Mouse (Mus musculus): ENCODE results near the gene Cers5. TPM values are rescaled to one million over a fixed set of nuclear protein-coding genes. Genes with fewer than 3 reads are reported as not detected.

Cers5 gene
- total RNA-seq, 2 experiments from 2014 or later: 45.3 to 75.6 TPM

Other genes starting within 250 kb of the Cers5 start
- gene Faim2, start 244.7 kb downstream of the Cers5 start, total RNA-seq (2015): 0.04 TPM in 1 of 2 replicates, not detected in the other
- 0.49 TPM in 1 of 2 replicates, not detected in the other for gene Faim2, start 244.7 kb downstream of the Cers5 start, total RNA-seq (2017)
- not detected in 2 replicates for gene Aqp2, start 193.8 kb downstream of the Cers5 start, total RNA-seq (2015)
- gene Aqp2, start 193.8 kb downstream of the Cers5 start, total RNA-seq (2017): not detected in 2 replicates
- not detected in 2 replicates for gene Aqp5, start 182.1 kb downstream of the Cers5 start, total RNA-seq (2015)
- gene Aqp5, start 182.1 kb downstream of the Cers5 start, total RNA-seq (2017): not detected in 2 replicates
- not detected in 2 replicates for gene Aqp6, start 171.5 kb downstream of the Cers5 start, total RNA-seq (2015)
- not detected in 2 replicates for gene Aqp6, start 171.5 kb downstream of the Cers5 start, total RNA-seq (2017)
- gene Racgap1, start 121.2 kb downstream of the Cers5 start, total RNA-seq (2015): 136 and 140 TPM in 2 replicates
- 184 and 201 TPM in 2 replicates for gene Racgap1, start 121.2 kb downstream of the Cers5 start, total RNA-seq (2017)
- 0.05 TPM in 1 of 2 replicates, not detected in the other for gene Asic1, start 102.5 kb downstream of the Cers5 start, total RNA-seq (2015)
- 0.11 TPM in 1 of 2 replicates, not detected in the other for gene Asic1, start 102.5 kb downstream of the Cers5 start, total RNA-seq (2017)
- gene Smarcd1, start 70.8 kb downstream of the Cers5 start, total RNA-seq (2015): 12.0 and 12.4 TPM in 2 replicates
- gene Smarcd1, start 70.8 kb downstream of the Cers5 start, total RNA-seq (2017): 9.3 and 16.1 TPM in 2 replicates
- gene Gm17349, start 67.4 kb downstream of the Cers5 start, total RNA-seq (2015): not detected in 2 replicates
- not detected in 2 replicates for gene Gm17349, start 67.4 kb downstream of the Cers5 start, total RNA-seq (2017)
- gene Gpd1, start 55.4 kb downstream of the Cers5 start, total RNA-seq (2015): 0.11 TPM in 1 of 2 replicates, not detected in the other
- gene Gpd1, start 55.4 kb downstream of the Cers5 start, total RNA-seq (2017): 0.20 and 0.26 TPM in 2 replicates
- gene Cox14, start 47.3 kb downstream of the Cers5 start, total RNA-seq (2015): 67.3 and 78.1 TPM in 2 replicates
- 15.4 and 25.6 TPM in 2 replicates for gene Cox14, start 47.3 kb downstream of the Cers5 start, total RNA-seq (2017)
- gene Lima1, start 102.6 kb upstream of the Cers5 start, total RNA-seq (2015): 17.7 and 22.6 TPM in 2 replicates
- 27.1 and 37.8 TPM in 2 replicates for gene Lima1, start 102.6 kb upstream of the Cers5 start, total RNA-seq (2017)
- gene Fam186a, start 194.2 kb upstream of the Cers5 start, total RNA-seq (2015): not detected in 2 replicates
- not detected in 2 replicates for gene Fam186a, start 194.2 kb upstream of the Cers5 start, total RNA-seq (2017)
- 58.8 and 75.1 TPM in 2 replicates for gene Larp4, start 197.2 kb upstream of the Cers5 start, total RNA-seq (2015)
- 42.6 and 42.9 TPM in 2 replicates for gene Larp4, start 197.2 kb upstream of the Cers5 start, total RNA-seq (2017)